Mouse (Mus musculus) adrenal gland, adult 18-20 months (tissue): ENCODE data around the gene Rasal2. TPM values are rescaled to one million over a fixed set of nuclear protein-coding genes. Genes with fewer than 3 reads are reported as not detected.
"Not testable (repeated sequence)": the region's sequence is repeated elsewhere in the genome, so short reads cannot be mapped to it uniquely, and the experiment has no call there.

ENCODE experiments used
- DNase-seq, 2 experiments: peaks; one replicate each; pipeline ENCODE4 v3.0.0; 2021 to 2022; ENCODE audit warnings: low spot score in 2 of 2
- total RNA-seq, 2 experiments: library from RNA; stranded (reverse); gene quantifications; 1 replicate in 1 of 2; 2 replicates in 1 of 2; pipeline ENCODE4 v1.2.3; 2021

Rasal2 gene
- total RNA-seq, 2 experiments from 2014 or later = 12.9 to 14.8 TPM

GRCm38 (mm10) chr1:157247341-157247740, 165.1 kb downstream of the Rasal2 start:
- no peak for DNase-seq

DNA sequence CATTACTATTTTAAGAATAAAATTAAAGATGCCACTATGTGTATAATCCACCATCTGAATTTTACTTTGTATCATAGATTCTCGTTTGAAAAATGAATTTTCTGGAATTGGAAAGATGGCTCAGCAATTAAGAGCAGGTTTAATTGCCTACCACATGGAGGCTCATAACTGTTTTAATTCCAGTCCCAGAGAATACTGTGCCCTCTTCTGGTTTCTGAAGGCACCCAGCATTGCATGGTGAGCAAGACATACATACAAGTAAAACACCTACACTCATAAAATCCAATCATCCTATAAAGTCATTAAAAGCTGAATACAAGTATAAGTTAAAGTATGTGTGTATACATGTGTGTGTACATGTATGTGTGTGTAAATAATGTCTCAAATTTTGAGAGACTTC, 165.6 kb downstream of the Rasal2 start:
- no peak for DNase-seq

GRCm38 (mm10) chr1:157244453-157244790, 168.0 kb downstream of the Rasal2 start:
- DNase-seq = no peak

DNA sequence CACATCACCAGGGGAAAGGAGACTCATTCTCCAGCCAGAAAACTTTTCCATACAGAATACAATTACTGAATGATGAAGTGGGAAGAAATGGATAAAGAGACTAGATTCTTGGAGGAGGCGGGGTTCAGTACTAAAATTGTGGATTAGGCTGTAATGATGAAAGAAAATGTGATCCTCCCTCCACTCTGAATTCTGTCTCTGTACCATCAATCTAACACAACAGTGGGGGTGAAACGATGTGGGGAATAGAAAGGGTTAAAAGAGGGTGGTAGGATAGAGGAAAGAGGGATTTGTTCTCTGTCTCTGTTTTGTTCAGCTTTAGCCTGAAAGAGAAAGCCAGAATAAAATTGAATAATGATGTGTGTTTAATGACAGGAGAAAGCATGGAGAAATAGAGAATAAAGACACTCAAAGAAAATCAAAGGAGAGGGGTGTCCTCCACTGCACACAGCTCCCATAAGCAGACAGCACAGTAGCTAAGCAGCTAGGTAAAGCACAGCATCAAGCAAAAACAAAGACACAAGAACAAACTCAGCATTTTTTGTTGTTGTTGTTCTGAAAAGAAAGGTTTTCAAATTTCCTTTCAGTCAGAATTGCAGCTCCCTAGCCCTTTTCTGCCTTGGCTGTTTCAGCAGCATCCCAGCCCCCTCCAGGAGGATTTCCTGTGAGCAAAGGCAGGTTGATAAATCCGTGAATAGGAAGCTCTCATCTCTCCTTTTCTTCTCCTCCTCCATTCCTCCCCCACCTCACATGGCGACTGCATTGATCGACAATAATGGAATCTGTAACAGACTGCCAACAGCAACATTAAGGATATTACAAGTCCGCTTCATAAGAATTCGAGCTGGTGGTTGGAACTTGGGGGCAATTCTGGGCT, 168.6 kb downstream of the Rasal2 start:
- DNase-seq = no peak

- no peak for DNase-seq
Measured at GRCm38 (mm10) chr1:157239687-157240086, 172.7 kb downstream of the Rasal2 start.

- not testable (repeated sequence) for DNase-seq
Measured at GRCm38 (mm10) chr1:157236650-157237344, 175.6 kb downstream of the Rasal2 start.

DNA sequence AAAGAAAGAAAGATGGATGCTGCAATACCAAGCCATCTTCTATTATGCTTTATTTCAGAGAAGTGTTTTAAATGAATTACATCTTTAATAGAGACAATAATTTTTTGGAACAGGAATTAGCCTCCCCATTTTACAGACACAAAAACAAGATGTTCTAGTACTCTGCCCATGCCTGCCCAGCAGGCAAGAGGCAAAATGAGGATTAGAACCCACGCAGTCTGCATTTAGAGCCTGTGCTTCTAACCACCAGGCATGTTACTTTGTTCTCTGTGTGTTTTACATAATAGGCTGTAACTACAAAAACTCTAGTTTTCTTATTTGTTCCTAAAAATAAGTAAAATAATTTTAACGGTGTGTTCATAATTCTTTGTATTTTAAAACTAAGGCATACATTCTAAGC, 178.9 kb downstream of the Rasal2 start:
- no peak for DNase-seq

DNA sequence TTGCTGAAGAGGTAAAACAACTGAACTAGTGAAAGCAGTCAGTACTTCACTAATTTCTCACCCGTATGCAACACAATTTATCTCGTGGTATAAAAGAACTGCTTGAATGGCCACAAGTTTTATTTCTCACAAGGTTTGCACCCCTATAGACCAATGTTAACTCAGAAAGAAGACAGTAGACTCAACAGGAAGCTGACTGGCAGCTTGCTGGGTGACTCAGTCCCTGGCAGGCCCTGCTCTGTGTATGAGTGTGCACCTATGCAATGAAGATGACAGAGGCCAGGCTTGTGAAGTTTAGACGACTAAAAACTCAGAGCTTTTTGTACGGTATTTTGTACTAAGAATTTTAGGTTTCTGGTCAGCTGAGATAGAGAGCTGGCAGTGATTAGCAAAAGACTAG, 180.0 kb downstream of the Rasal2 start:
- DNase-seq = peak in 1 of 2 experiments; percentile 18

GRCm38 (mm10) chr1:157231016-157231415, 181.4 kb downstream of the Rasal2 start:
- DNase-seq = no peak

GRCm38 (mm10) chr1:157230386-157230785, 182.0 kb downstream of the Rasal2 start:
- no peak for DNase-seq

- no peak for DNase-seq
Measured at GRCm38 (mm10) chr1:157225013-157225412, 187.4 kb downstream of the Rasal2 start.

- DNase-seq = no peak
Measured at GRCm38 (mm10) chr1:157220910-157221309, 191.5 kb downstream of the Rasal2 start.

- no peak for DNase-seq
Measured at GRCm38 (mm10) chr1:157220466-157220865, 191.9 kb downstream of the Rasal2 start.

DNA sequence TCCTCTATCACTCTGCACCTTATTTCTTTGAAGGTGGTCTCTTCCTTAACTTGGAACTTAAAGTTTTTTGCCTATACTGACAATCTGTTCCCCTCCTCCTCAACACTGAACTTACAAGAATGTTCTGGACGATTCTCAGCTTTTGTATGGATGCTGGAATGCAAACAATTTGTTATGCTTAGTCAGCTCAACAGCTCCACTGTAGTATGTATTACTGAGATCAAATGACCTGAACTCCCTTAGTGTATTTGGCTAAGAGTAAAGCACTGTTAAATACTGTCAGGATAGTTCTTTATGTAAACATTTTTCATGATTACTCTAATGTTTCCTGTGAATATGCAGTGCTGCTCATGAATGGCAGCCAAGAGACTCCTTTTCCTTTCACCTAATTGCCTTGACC, 203.6 kb downstream of the Rasal2 start:
- DNase-seq = no peak

GRCm38 (mm10) chr1:157205685-157206084, 206.7 kb downstream of the Rasal2 start:
- DNase-seq = no peak

- no peak for DNase-seq
Measured at GRCm38 (mm10) chr1:157183043-157183442, 229.4 kb downstream of the Rasal2 start.

- DNase-seq = no peak
Measured at GRCm38 (mm10) chr1:157182431-157182830, 230.0 kb downstream of the Rasal2 start.

DNA sequence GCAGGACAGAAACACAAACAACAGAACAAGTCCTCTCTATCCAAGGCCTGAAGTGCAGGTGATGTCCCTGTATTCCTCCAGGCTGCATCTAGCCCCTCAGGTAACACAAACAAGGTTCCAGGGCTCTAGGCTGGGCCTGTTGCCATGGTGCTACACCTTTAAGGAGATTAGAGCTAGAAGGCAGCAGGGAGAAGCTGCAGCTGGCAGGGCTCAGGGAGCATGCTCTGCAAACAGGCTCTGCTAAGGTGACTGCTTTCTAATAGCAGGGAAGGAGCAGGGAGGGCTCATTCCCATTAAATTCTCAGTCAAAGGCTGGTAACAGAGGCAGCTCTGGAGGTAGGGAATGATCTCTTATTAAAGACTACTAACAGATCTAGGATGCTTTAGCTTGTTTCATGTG, 231.3 kb downstream of the Rasal2 start:
- no peak for DNase-seq

DNA sequence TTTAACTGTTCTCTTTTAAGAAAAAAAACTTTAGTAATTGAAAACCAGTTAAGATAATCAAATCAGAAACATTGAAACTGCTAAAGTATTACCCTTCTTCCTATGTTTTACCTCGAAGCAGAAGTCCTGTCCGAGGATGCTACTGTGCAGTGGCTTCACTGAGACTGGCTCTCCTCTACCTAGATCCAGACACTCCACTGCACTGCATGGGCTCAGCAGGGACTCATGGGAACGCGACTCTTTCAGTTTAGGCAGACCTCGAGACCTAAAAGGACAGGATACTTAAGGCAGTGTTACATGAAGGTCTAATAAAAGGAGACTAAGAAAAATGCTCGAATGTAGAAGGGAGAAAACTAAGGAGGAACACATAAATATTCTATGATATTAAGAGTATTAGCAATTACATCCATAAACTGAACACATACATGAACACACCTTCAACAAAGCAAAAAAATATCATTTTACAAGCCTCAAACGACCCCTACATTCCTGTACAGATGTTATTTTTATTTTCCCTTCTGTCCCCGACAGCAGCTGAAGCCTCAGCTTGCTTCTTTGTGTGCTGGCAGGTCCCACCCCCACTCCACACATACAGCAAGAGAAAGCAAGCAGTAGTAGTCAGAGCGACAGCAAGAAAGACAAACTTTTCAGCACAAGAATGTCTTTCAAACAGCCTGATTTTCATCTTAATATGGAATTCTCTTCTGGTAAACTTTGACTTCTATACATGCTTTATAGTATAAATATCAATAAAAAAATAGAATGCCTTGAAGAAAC, 233.2 kb downstream of the Rasal2 start:
- no peak for DNase-seq

DNA sequence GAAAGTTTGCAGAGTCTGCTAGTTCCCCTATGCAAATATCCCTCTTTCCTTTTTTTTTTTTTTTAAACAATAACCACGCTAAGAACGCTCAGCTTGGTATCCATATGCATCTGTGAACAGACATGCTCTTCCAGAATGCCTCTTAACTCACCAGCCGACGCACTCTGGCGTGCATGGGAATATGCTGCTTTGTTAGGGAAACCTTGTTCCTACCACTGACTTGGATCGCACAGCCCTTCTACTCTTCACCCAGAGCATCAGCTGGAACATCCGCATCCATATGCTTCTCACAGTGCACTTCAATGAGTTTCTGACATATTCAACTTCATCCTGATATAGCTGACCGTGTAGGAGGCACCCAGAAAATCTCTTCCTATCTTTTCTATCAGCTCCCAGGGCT, 243.1 kb downstream of the Rasal2 start:
- DNase-seq = no peak

- no peak for DNase-seq
Measured at GRCm38 (mm10) chr1:157168891-157169290, 243.5 kb downstream of the Rasal2 start.

DNA sequence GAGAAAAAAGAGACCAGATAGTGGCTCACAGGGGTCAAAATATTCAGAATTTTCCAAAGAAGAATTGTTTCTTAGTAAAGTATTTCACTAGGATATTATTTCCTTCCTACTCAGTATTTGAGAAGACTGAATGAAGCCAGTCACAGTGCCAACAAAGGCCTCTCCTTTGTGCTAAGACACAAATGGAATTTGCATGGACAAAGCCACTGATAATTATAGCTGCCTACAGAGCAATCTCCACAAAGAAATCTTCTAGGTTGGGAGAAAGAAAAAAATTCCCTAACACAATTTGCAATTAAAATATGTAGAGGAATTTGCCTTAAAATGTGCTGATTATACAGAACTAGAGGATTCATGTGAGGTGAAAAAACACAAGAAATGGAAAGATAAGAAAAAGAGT, 258.6 kb downstream of the Rasal2 start:
- no peak for DNase-seq
